Mouse (Mus musculus): ENCODE data around the gene Cyp2f2.

Gene Cyp2f2

DNA sequence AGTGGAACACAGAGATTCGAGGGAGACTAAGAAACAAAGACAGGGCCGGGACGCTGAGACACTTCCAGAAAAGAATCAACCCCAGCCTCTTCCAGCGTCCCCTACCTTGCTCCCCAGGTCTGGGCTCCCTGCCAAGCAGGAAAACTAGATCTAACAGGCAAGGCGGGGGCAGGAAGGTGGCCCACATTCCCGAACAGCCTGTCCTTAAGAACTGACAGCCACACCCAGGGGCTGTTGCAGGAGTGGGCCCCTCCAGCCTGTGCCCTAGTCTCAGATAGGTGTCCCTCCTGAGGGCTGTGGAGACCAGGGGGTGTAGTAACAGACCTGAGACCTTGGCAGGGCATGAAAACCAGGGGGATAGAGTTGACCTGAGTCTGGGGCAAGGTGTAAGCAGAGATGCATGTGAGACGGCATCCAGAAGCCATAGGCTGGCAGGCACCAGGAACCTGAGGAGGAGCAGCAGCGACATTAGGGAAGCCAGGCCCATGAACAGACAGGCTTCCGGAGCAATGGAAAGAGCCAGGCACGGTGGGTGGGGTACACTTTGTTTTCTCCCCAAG lies 33.6 kb downstream of the Cyp2f2 start, which contains the start of gene Cyp2t4:
TSS of gene Cyp2t4 (plus strand) at position 510 of the 560 bp plus-strand sequence.
- no peak for DNase-seq (ENCODE audit: low read depth)

- DNase-seq (ENCODE audit: low read depth), result no peak
Measured at GRCm38 (mm10) chr7:27156005-27156404, 36.3 kb downstream of the Cyp2f2 start.

DNA sequence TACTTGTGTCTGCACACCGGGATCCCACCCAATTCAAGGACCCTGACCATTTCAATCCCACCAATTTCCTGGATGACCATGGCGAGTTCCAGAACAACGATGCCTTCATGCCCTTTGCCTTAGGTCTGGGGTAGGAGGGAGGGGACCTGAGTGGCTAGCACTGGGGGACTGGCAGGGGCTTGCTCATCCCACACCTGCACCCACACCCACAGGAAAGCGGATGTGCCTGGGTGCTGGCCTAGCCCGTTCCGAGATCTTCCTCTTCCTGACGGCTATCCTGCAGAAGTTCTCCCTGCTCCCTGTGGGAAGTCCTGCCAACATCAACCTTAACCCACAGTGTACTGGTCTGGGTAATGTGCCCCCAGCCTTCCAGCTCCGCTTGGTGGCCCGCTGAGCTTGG lies 38.5 kb downstream of the Cyp2f2 start:
- DNase-seq (ENCODE audit: low read depth), result no peak

GRCm38 (mm10) chr7:27159256-27159655 lies 39.5 kb downstream of the Cyp2f2 start:
- no peak for DNase-seq (ENCODE audit: low read depth)

GRCm38 (mm10) chr7:27159882-27160281 lies 40.2 kb downstream of the Cyp2f2 start:
- peak; percentile 69 for DNase-seq (ENCODE audit: low read depth)

DNA sequence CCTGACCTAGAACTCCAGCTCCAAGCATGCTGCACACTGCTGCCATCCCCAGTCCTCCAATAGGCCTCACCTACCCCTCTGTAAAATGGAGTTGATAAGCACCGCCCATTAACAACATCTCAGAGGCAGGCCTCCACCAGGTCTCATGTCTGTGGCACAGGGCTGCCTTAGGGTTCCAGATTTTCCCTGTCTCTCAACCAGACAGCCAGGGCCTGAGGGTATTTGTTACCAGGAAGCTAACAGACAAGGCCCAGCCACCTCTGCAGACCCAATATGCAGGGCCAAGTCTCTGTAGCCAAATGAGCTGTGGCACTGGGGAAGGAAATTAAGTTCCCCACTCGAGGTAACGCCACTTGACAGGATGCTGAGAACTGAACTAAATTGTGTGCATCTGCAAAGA lies 41.2 kb downstream of the Cyp2f2 start:
- no peak for DNase-seq (ENCODE audit: low read depth)

DNA sequence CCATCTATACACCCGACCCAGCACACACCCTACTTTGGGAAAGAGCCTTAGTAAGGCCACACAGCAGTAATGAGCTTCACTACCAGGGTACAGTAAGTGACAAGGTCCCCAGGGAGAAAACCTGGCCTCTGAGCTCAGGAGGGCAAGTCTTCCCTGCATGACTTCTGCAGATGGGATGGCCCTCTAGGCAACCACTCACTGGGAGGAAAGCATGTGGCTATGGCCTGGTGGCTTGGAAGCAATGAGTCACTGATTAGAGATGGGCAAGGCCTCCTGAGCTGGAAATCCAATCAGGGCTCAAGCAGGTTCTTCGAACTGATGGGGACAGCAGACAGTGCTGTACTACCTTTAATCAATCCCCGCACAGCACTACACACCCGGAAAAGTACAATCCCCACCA lies 42.0 kb downstream of the Cyp2f2 start:
- no peak for DNase-seq (ENCODE audit: low read depth)

- DNase-seq (ENCODE audit: low read depth), result no peak
Measured at GRCm38 (mm10) chr7:27162780-27163449, 43.2 kb downstream of the Cyp2f2 start.

- no peak for DNase-seq (ENCODE audit: low read depth)
Measured at GRCm38 (mm10) chr7:27163450-27163805, 43.7 kb downstream of the Cyp2f2 start.

DNA sequence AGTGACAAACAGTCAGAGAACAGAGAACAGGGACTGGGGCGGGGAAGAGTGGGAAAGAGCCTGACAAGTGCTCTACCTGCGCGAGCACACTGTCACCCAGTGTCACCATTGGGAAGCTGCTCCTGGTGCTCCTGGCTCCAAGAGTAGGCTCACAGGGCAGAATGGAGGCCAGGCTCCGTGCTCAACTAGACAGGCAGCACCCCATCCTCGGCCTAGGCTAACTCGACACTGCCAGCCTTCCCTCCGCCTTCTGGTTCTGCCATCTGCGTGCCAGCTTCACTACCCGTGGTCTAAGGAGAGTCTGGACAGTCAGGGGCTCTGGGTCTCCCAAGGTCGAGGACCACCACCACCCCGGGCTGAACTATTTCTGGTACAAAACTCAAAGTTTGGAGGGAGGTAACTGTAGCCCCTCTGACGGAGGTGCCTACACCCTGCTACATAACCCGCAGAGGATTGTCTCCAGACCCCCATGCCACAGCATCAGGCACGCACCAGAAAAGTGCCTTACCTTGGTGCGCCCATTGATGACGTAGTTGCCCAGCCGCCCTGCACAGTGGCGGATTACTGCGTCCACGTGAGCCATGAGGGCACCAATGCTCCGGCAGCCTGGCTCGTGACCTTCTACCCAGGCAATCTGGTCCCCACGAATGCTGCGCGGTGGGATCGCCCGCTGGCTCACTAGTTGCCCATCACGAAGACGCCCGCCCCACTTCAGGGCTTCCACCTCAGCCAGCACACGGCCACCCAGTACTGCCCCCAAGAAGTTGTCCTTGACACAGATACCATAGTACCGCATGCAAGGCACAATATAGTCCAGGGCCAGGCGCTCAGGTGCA lies 44.6 kb downstream of the Cyp2f2 start:
- no peak for DNase-seq (ENCODE audit: low read depth)

- DNase-seq (ENCODE audit: low read depth), result no peak
Measured at GRCm38 (mm10) chr7:27165007-27165655, 45.4 kb downstream of the Cyp2f2 start.

GRCm38 (mm10) chr7:27165696-27166095 lies 46.0 kb downstream of the Cyp2f2 start:
- DNase-seq (ENCODE audit: low read depth), result no peak

DNA sequence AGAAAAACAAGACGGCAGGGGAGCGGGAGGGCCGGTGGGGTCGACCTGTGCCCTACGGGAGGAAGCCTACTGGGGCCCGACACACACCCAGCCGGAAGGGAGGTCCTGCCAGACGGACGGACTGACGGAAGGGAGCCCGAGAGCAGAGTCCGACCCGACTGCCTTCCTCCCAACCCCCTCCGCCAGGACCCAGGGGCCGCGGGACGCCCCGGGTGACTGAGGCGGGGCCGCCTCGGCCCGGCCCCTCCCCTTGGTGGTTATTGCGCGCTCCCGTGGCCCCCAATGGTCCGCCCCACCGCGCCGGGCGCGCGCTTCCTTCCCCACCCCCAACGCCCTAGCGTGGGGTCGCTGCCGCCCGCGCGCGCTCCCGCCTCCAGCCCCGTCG lies 46.5 kb downstream of the Cyp2f2 start:
- peak; percentile 63 for DNase-seq (ENCODE audit: low read depth)

- DNase-seq (ENCODE audit: low read depth), result peak; percentile 85
Measured at GRCm38 (mm10) chr7:27166614-27167474, 47.1 kb downstream of the Cyp2f2 start, which contains the start of gene Egln2. Gene Egln2, minus strand, starts transcription at chr7:27166802.

DNA sequence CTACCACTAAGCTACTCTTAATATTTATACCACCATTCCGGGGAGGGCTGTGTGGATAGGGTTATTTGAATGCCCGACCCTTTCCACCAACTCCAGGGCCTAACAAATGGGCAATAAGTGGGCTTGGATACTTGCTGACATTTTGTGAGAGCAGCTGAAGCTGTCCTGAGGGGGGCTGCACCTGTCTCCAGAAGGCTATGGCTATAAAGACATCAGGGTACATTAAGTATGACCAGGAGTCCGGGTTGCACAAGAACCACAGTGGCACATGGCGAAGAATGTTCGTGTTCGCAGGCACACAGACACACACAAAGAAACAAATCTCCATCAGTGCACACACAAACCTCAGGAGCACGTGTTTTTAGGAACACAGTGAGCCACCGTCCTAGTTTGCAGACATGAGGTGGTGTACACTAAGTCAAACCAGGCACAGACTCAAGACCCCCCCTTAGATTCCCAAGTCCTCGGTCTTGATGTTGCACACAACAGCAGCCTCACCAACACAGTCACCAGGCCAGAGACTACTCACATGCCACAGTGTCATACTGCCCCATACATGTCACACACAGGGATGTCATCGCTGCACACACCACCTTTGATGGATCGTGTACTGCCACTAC lies 47.9 kb downstream of the Cyp2f2 start:
- DNase-seq (ENCODE audit: low read depth), result no peak

DNA sequence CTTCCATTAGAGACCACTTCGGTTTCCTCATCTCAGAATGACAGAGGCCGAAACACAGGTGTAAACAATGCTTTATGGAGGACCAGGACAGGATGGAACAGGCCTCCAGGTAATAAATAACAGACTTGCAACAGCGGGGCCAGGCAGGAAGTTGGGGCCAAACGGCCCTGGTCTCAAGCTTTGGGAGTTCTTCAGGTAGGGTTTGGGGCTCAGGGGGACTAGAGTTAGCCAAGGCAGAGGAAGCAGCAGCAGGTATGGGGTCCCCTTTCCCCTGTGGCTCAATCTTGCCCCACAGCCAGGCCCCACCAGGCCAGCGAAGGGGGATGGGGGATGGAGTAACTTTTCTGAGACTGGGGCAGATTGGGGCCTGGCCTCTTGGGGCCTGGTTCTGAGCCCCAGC lies 48.7 kb downstream of the Cyp2f2 start:
- no peak for DNase-seq (ENCODE audit: low read depth)

- DNase-seq (ENCODE audit: low read depth), result no peak
Measured at GRCm38 (mm10) chr7:27170981-27171380, 51.3 kb downstream of the Cyp2f2 start.

DNA sequence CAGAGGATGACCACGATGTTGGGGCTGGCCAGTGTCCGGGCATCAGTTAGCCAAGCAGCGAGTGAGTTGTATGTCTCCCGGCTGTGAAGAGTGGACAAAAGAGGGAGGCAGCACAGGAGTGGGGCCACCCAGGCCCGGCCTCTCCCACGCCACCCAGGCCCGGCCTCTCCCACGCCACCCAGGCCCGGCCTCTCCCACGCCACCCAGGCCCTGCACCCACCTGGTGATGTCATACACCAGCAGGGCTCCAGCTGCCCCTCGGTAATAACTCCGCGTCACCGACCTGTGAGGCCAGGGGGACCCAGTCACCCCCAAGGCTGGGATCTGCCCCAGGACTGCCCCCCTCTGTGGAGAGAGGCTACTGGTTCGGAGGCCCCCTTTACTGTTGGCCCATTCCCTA lies 54.8 kb downstream of the Cyp2f2 start:
- no peak for DNase-seq (ENCODE audit: low read depth)

DNA sequence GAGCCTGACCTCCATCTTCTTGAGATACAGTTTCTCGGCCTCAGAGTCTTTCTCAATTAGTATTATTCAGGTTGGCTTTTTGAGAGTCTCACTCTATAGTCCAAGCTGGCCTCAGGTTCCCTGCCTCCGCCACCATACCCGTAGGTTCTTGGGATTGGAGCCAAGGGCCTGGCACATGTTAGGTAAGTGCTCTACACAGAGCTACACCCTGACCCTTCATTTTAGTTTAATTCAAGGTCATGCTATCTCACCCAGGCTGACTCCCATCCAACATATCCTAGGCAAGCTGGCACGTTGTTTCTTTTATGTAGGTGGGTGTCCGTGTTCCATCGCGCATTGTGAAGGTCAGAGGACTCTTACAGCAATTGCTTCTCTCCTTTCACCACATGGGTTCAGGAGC lies 55.2 kb downstream of the Cyp2f2 start:
- no peak for DNase-seq (ENCODE audit: low read depth)

GRCm38 (mm10) chr7:27177942-27178323 lies 58.2 kb downstream of the Cyp2f2 start:
- no peak for DNase-seq (ENCODE audit: low read depth)
